Mouse (Mus musculus) liver, embryonic 18 days (tissue): ENCODE measurements around the gene Stap1. TPM values are rescaled to one million over a fixed set of nuclear protein-coding genes. Genes with fewer than 3 reads are reported as not detected.

ENCODE experiments used
- polyA plus RNA-seq: library from polyadenylated mRNA; depleted of rRNA; stranded (reverse); fragments of >200 nt; gene quantifications from 2 replicates; pipeline ENCODE4 v1.2.3, GENCODE M21; 2012; rRNA removed

Stap1 gene
- 2.6 and 3.1 TPM in 2 replicates for polyA plus RNA-seq

DNA sequence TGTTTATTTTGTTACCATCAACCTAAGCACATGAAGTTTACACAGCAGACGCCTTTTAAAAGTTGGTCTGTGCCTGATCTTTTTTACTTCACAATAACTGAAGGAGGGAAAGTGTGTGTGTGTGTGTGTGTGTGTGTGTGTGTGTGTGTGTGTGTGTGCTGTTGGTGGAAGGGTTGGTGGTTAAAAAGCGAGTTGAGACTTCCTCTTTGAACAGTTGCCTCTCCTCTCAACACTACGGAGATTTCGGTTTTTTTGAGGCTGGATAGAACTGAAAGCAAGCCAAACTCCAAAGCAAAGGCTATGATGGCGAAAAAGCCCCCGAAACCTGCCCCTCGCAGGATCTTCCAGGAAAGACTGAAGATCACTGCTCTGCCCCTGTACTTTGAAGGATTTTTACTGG lies at the start of gene Stap1:
Gene Stap1 (plus strand): TSS at position 209 of the 400 bp plus-strand sequence.

DNA sequence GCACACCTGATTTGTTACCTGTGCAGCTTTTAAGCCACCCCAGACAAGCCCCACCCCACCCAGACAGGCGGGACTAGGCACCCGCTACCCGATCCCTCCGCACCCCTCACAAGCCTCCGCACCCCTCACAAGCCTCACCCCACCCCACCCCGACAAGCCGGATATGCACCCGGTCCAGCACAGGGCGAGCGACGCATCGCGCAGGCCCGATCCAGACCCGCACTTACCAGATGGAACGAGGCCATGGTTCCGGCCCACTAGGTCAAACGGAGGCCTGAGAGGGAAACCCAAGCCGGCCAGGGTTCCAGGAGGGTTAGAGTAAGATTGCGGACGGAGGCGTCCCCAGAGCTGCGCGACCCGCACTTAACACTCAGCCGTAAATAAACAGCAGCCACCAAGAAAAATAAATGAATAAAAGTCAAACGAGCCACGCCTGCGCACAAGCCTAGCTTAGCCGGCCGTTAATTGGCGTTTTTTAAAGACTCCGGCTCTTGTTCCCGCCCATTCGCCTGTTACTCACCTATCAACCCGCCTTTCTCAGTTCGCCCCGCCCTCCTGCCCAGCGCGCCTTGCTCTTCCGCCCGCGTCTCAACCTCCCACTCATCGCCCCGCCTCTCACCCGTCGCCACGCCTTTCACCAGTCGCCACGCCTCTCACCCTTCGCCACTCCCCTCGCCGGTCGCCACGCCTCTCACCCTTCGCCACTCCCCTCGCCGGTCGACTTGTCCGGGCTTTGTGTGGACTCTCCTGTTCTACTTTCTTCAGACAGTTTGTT lies 6.3 kb upstream of the Stap1 start, which contains the start of gene Cenpc1:
Gene Cenpc1 (minus strand): TSS at position 483 of the 775 bp plus-strand sequence.

Other genes with a start within 250 kb of the Stap1 start
- gene Cenpc1, start 6.2 kb upstream of the Stap1 start, polyA plus RNA-seq: 3.8 and 3.9 TPM in 2 replicates
- 1.9 TPM in 2 replicates for gene Uba6, start 101.1 kb downstream of the Stap1 start, polyA plus RNA-seq
- not detected in 2 replicates for gene Gnrhr, start 126.2 kb downstream of the Stap1 start, polyA plus RNA-seq
- not detected in 2 replicates for gene Tmprss11c, start 217.6 kb downstream of the Stap1 start, polyA plus RNA-seq